Mouse (Mus musculus): ENCODE measurements at regions not wholly inside any gene's neighbourhood (a gene's known extent, or its start where the extent isn't known, plus 50 kb on each side); places are given as distances from the start of the nearest gene placed in this dataset.
A peak's percentile ranks its signal among the peaks of the same experiment; 100 is the strongest.

GRCm38 (mm10) chr8:26811533-26812236 lies 165.4 kb upstream of the Zfp703 start:
- no peak for DNase-seq (ENCODE audit: low spot score)

GRCm38 (mm10) chr8:26813198-26813815 lies 163.8 kb upstream of the Zfp703 start:
- DNase-seq (ENCODE audit: low spot score), result no peak

GRCm38 (mm10) chr8:26815020-26815584 lies 162.0 kb upstream of the Zfp703 start:
- no peak for DNase-seq (ENCODE audit: low spot score)

GRCm38 (mm10) chr8:26816977-26817376 lies 160.1 kb upstream of the Zfp703 start:
- DNase-seq (ENCODE audit: low spot score), result no peak

GRCm38 (mm10) chr8:26824189-26824941 lies 152.8 kb upstream of the Zfp703 start:
- DNase-seq (ENCODE audit: low spot score), result no peak

GRCm38 (mm10) chr8:26828311-26828909 lies 148.7 kb upstream of the Zfp703 start:
- DNase-seq (ENCODE audit: low spot score), result no peak

- no peak for DNase-seq (ENCODE audit: low spot score)
These were observed 147.8 kb upstream of the Zfp703 start for GRCm38 (mm10) chr8:26829313-26829712.

GRCm38 (mm10) chr8:26831148-26831547 lies 146.0 kb upstream of the Zfp703 start:
- no peak for DNase-seq (ENCODE audit: low spot score)

GRCm38 (mm10) chr8:26831790-26832189 lies 145.3 kb upstream of the Zfp703 start:
- no peak for DNase-seq (ENCODE audit: low spot score)

GRCm38 (mm10) chr8:26832546-26832945 lies 144.6 kb upstream of the Zfp703 start:
- DNase-seq (ENCODE audit: low spot score), result no peak

- peak; percentile 71 for DNase-seq (ENCODE audit: low spot score)
These were observed 143.8 kb upstream of the Zfp703 start for GRCm38 (mm10) chr8:26833297-26833696.

- no peak for DNase-seq (ENCODE audit: low spot score)
These were observed 143.3 kb upstream of the Zfp703 start for GRCm38 (mm10) chr8:26833784-26834183.

- DNase-seq (ENCODE audit: low spot score), result no peak
These were observed 142.5 kb upstream of the Zfp703 start for GRCm38 (mm10) chr8:26834604-26835003.

GRCm38 (mm10) chr8:26835076-26835475 lies 142.0 kb upstream of the Zfp703 start:
- DNase-seq (ENCODE audit: low spot score), result no peak

GRCm38 (mm10) chr8:26835616-26836015 lies 141.5 kb upstream of the Zfp703 start:
- DNase-seq (ENCODE audit: low spot score), result no peak

GRCm38 (mm10) chr8:26836552-26836951 lies 140.6 kb upstream of the Zfp703 start:
- no peak for DNase-seq (ENCODE audit: low spot score)

GRCm38 (mm10) chr8:26840286-26840685 lies 136.8 kb upstream of the Zfp703 start:
- DNase-seq (ENCODE audit: low spot score), result no peak

- no peak for DNase-seq (ENCODE audit: low spot score)
These were observed 136.1 kb upstream of the Zfp703 start for GRCm38 (mm10) chr8:26840745-26841680.

GRCm38 (mm10) chr8:26843714-26844113 lies 133.4 kb upstream of the Zfp703 start:
- DNase-seq (ENCODE audit: low spot score), result no peak

- no peak for DNase-seq (ENCODE audit: low spot score)
These were observed 132.9 kb upstream of the Zfp703 start for GRCm38 (mm10) chr8:26844132-26844808.

GRCm38 (mm10) chr8:26844809-26845143 lies 132.3 kb upstream of the Zfp703 start:
- DNase-seq (ENCODE audit: low spot score), result no peak

All from testis, postnatal 10 days (tissue).